Mouse (Mus musculus): ENCODE data around the gene Lmbr1. TPM values are rescaled to one million over a fixed set of nuclear protein-coding genes. Genes with fewer than 3 reads are reported as not detected.

The Lmbr1 gene
- polyA plus RNA-seq, 1 experiment from 2014 or later: 14.6 TPM

- Histone ChIP-seq H3K9me3 (ENCODE audit: control insufficient read depth, low read length) (no peaks in the 10 kb centered on the region), H3K27me3 (ENCODE audit: control insufficient read depth, insufficient read depth, low read length) (no peaks in the 10 kb centered on the region), H3K4me1 (ENCODE audit: control insufficient read depth, insufficient read depth, low read length) (no peaks in the 10 kb centered on the region), H3K27ac (ENCODE audit: low read depth, low read length) (no peak overlapping the region), H3K9ac (ENCODE audit: low read depth, low read length) (no peak overlapping the region), H3K4me2 (replicated peaks; ENCODE audit: low read depth, low read length) (no peak overlapping the region), H3K4me3 (ENCODE audit: low read length) (no peak overlapping the region), H3K36me3 (ENCODE audit: control insufficient read depth, insufficient read depth, low read length) (no peaks in the 10 kb centered on the region)
- ATAC-seq (ENCODE audit: low FRiP score, low TSS enrichment): no peak
These were observed 139.8 kb downstream of the Lmbr1 start for GRCm38 (mm10) chr5:29238379-29238778.

GRCm38 (mm10) chr5:29230481-29230880 is 147.7 kb downstream of the Lmbr1 start:
- H3K36me3 ChIP-seq (ENCODE audit: control insufficient read depth, insufficient read depth, low read length): no peaks in the 10 kb centered on the region

GRCm38 (mm10) chr5:29224089-29224488 is 154.1 kb downstream of the Lmbr1 start:
- H3K27ac ChIP-seq (ENCODE audit: low read depth, low read length): no peak overlapping the region
- no peak overlapping the region for H3K9ac ChIP-seq (ENCODE audit: low read depth, low read length)
- WGBS: 93% methylated on average over 7 of the region's 7 CpGs

More at GRCm38 (mm10) chr5:29230481-29230880, 147.7 kb downstream of the Lmbr1 start:
- no peak overlapping the region for H3K9ac ChIP-seq (ENCODE audit: low read depth, low read length)
- WGBS: 84% methylated on average over 2 of the region's 2 CpGs
- H3K27me3 ChIP-seq (ENCODE audit: control insufficient read depth, insufficient read depth, low read length): no peaks in the 10 kb centered on the region
- ATAC-seq (ENCODE audit: low FRiP score, low TSS enrichment): no peak
- H3K9me3 ChIP-seq (ENCODE audit: control insufficient read depth, low read length): no peaks in the 10 kb centered on the region
- H3K4me3 ChIP-seq (ENCODE audit: low read length): no peak overlapping the region
- no peak overlapping the region for H3K4me2 ChIP-seq (replicated peaks; ENCODE audit: low read depth, low read length)
- no peak overlapping the region for H3K27ac ChIP-seq (ENCODE audit: low read depth, low read length)
- no peaks in the 10 kb centered on the region for H3K4me1 ChIP-seq (ENCODE audit: control insufficient read depth, insufficient read depth, low read length)

GRCm38 (mm10) chr5:29217997-29218396 is 160.2 kb downstream of the Lmbr1 start:
- Histone ChIP-seq H3K36me3 (ENCODE audit: control insufficient read depth, insufficient read depth, low read length) (no peaks in the 10 kb centered on the region), H3K9ac (ENCODE audit: low read depth, low read length) (no peak overlapping the region), H3K4me1 (ENCODE audit: control insufficient read depth, insufficient read depth, low read length) (no peaks in the 10 kb centered on the region), H3K27ac (ENCODE audit: low read depth, low read length) (no peak overlapping the region), H3K27me3 (ENCODE audit: control insufficient read depth, insufficient read depth, low read length) (no peaks in the 10 kb centered on the region), H3K9me3 (ENCODE audit: control insufficient read depth, low read length) (no peaks in the 10 kb centered on the region), H3K4me2 (replicated peaks; ENCODE audit: low read depth, low read length) (no peak overlapping the region), H3K4me3 (ENCODE audit: low read length) (no peak overlapping the region)
- 94% methylated on average over 3 of the region's 3 CpGs for WGBS
- ATAC-seq (ENCODE audit: low FRiP score, low TSS enrichment): no peak

More at GRCm38 (mm10) chr5:29224089-29224488, 154.1 kb downstream of the Lmbr1 start:
- no peaks in the 10 kb centered on the region for H3K9me3 ChIP-seq (ENCODE audit: control insufficient read depth, low read length)
- no peaks in the 10 kb centered on the region for H3K4me1 ChIP-seq (ENCODE audit: control insufficient read depth, insufficient read depth, low read length)
- H3K36me3 ChIP-seq (ENCODE audit: control insufficient read depth, insufficient read depth, low read length): no peaks in the 10 kb centered on the region
- ATAC-seq (ENCODE audit: low FRiP score, low TSS enrichment): no peak
- H3K4me2 ChIP-seq (replicated peaks; ENCODE audit: low read depth, low read length): no peak overlapping the region
- H3K27me3 ChIP-seq (ENCODE audit: control insufficient read depth, insufficient read depth, low read length): no peaks in the 10 kb centered on the region
- H3K4me3 ChIP-seq (ENCODE audit: low read length): no peak overlapping the region

- H3K9me3 ChIP-seq (ENCODE audit: control insufficient read depth, low read length): no peaks in the 10 kb centered on the region
- H3K9ac ChIP-seq (ENCODE audit: low read depth, low read length): no peak overlapping the region
- no peak overlapping the region for H3K4me2 ChIP-seq (replicated peaks; ENCODE audit: low read depth, low read length)
- ATAC-seq (ENCODE audit: low FRiP score, low TSS enrichment): no peak
- no peaks in the 10 kb centered on the region for H3K36me3 ChIP-seq (ENCODE audit: control insufficient read depth, insufficient read depth, low read length)
- WGBS: 33% methylated on average over 4 of the region's 4 CpGs
- no peak overlapping the region for H3K27ac ChIP-seq (ENCODE audit: low read depth, low read length)
- no peaks in the 10 kb centered on the region for H3K4me1 ChIP-seq (ENCODE audit: control insufficient read depth, insufficient read depth, low read length)
- H3K27me3 ChIP-seq (ENCODE audit: control insufficient read depth, insufficient read depth, low read length): no peaks in the 10 kb centered on the region
- H3K4me3 ChIP-seq (ENCODE audit: low read length): no peak overlapping the region
These were observed 166.1 kb downstream of the Lmbr1 start for GRCm38 (mm10) chr5:29211980-29212555.

GRCm38 (mm10) chr5:29205690-29206089 is 172.5 kb downstream of the Lmbr1 start:
- no peak overlapping the region for H3K9ac ChIP-seq (ENCODE audit: low read depth, low read length)
- WGBS: 78% methylated on average over 5 of the region's 5 CpGs

GRCm38 (mm10) chr5:29199868-29200267 is 178.3 kb downstream of the Lmbr1 start:
- H3K4me2 ChIP-seq (replicated peaks; ENCODE audit: low read depth, low read length): no peak overlapping the region
- no peaks in the 10 kb centered on the region for H3K36me3 ChIP-seq (ENCODE audit: control insufficient read depth, insufficient read depth, low read length)
- no peaks in the 10 kb centered on the region for H3K9me3 ChIP-seq (ENCODE audit: control insufficient read depth, low read length)
- H3K9ac ChIP-seq (ENCODE audit: low read depth, low read length): no peak overlapping the region
- no peak for ATAC-seq (ENCODE audit: low FRiP score, low TSS enrichment)
- H3K4me1 ChIP-seq (ENCODE audit: control insufficient read depth, insufficient read depth, low read length): peaks cover 3% of the 10 kb centered on the region; the same call in 1 of the 2 replicates
- WGBS: 85% methylated on average over 3 of the region's 3 CpGs
- H3K27ac ChIP-seq (ENCODE audit: low read depth, low read length): no peak overlapping the region
- H3K27me3 ChIP-seq (ENCODE audit: control insufficient read depth, insufficient read depth, low read length): no peaks in the 10 kb centered on the region
- no peak overlapping the region for H3K4me3 ChIP-seq (ENCODE audit: low read length)

More at GRCm38 (mm10) chr5:29205690-29206089, 172.5 kb downstream of the Lmbr1 start:
- no peaks in the 10 kb centered on the region for H3K36me3 ChIP-seq (ENCODE audit: control insufficient read depth, insufficient read depth, low read length)
- no peak overlapping the region for H3K4me2 ChIP-seq (replicated peaks; ENCODE audit: low read depth, low read length)
- H3K4me3 ChIP-seq (ENCODE audit: low read length): no peak overlapping the region
- H3K9me3 ChIP-seq (ENCODE audit: control insufficient read depth, low read length): no peaks in the 10 kb centered on the region
- no peak for ATAC-seq (ENCODE audit: low FRiP score, low TSS enrichment)
- H3K27ac ChIP-seq (ENCODE audit: low read depth, low read length): no peak overlapping the region
- no peaks in the 10 kb centered on the region for H3K27me3 ChIP-seq (ENCODE audit: control insufficient read depth, insufficient read depth, low read length)
- H3K4me1 ChIP-seq (ENCODE audit: control insufficient read depth, insufficient read depth, low read length): no peaks in the 10 kb centered on the region

- no peak overlapping the region for H3K9ac ChIP-seq (ENCODE audit: low read depth, low read length)
- H3K4me3 ChIP-seq (ENCODE audit: low read length): no peak overlapping the region
- H3K4me1 ChIP-seq (ENCODE audit: control insufficient read depth, insufficient read depth, low read length): peaks cover 3% of the 10 kb centered on the region; the same call in 1 of the 2 replicates
- no peaks in the 10 kb centered on the region for H3K27me3 ChIP-seq (ENCODE audit: control insufficient read depth, insufficient read depth, low read length)
- ATAC-seq (ENCODE audit: low FRiP score, low TSS enrichment): no peak
- 78% methylated on average over 4 of the region's 4 CpGs for WGBS
- no peak overlapping the region for H3K27ac ChIP-seq (ENCODE audit: low read depth, low read length)
- H3K9me3 ChIP-seq (ENCODE audit: control insufficient read depth, low read length): no peaks in the 10 kb centered on the region
- H3K36me3 ChIP-seq (ENCODE audit: control insufficient read depth, insufficient read depth, low read length): no peaks in the 10 kb centered on the region
- H3K4me2 ChIP-seq (replicated peaks; ENCODE audit: low read depth, low read length): no peak overlapping the region
These were observed 179.2 kb downstream of the Lmbr1 start for GRCm38 (mm10) chr5:29198960-29199488.

GRCm38 (mm10) chr5:29197187-29197586 is 181.0 kb downstream of the Lmbr1 start:
- Histone ChIP-seq H3K9ac (ENCODE audit: low read depth, low read length) (no peak overlapping the region), H3K36me3 (ENCODE audit: control insufficient read depth, insufficient read depth, low read length) (no peaks in the 10 kb centered on the region), H3K9me3 (ENCODE audit: control insufficient read depth, low read length) (no peaks in the 10 kb centered on the region), H3K4me2 (replicated peaks; ENCODE audit: low read depth, low read length) (no peak overlapping the region), H3K4me1 (ENCODE audit: control insufficient read depth, insufficient read depth, low read length) (peaks cover 3% of the 10 kb centered on the region; the same call in 1 of the 2 replicates), H3K27ac (ENCODE audit: low read depth, low read length) (no peak overlapping the region), H3K4me3 (ENCODE audit: low read length) (no peak overlapping the region), H3K27me3 (ENCODE audit: control insufficient read depth, insufficient read depth, low read length) (no peaks in the 10 kb centered on the region)
- WGBS: 89% methylated on average over 4 of the region's 4 CpGs
- ATAC-seq (ENCODE audit: low FRiP score, low TSS enrichment): no peak
